Mouse (Mus musculus): Measurements from ENCODE around the gene Irs2. TPM values are rescaled to one million over a fixed set of nuclear protein-coding genes. Genes with fewer than 3 reads are reported as not detected.

Irs2 gene
- 6.0 TPM in 2 replicates for polyA plus RNA-seq (2012; rRNA removed)

DNA sequence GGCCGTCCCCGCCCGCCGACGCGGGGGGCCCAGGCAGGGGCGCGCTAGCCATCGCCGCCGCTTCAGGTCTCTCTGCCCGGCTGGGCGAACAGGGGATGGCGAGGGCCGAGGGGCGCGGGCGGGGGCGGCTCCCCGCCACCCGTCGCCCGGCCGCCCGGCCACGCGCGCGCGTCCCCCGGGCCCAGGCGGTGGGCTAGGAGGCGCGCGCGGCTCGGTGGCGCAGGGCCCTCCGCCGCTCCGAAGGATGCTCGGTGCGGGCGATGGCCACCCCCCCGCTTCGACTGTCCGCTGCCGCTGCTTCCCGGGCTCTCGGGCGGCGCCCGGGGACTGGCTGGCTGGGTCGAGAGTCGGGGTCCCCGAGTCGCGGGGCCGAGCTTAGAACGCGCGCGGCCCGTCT, at the start of gene Irs2:
Irs2 (minus strand) TSS at position 80 of the 397 bp plus-strand sequence.

Measured in stomach, adult 2 months (tissue).